Mouse (Mus musculus) ES-CJ7 (cell line): ENCODE results near the gene Klhl5.

Experiments
- DNase-seq: peaks from one replicate; pipeline ENCODE4 v3.0.0; 2011; ENCODE audit warnings: low read depth, low spot score

Klhl5 gene

DNA sequence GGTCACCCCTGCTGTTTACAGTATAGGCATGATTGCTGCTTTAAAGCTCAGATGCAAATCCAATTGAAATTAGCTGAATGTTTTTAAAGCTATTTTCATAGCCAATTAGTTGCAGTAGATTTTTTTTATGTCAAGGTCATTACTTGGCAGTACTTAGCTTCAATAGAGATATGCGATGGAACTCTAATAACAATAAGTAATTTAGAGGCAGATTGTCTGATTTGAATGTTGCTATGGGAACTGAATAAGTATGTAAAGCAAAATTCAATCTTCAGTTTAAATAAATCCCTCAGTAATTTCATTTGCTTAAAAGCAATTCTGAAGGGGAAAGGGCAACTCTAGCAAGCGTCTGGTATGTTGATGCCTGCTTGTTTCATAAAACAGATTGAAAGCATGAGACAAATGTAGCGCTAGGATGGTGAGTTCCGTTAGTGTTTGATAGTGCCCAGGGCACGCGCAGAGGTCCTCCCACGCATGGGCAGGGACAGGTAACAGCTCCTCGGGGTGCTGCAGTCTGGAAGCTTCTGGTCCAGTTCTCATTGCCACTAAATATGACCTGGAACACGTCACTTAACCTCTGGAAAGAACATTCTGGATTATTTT, 38.3 kb downstream of the Klhl5 start:
- no peak for DNase-seq

DNA sequence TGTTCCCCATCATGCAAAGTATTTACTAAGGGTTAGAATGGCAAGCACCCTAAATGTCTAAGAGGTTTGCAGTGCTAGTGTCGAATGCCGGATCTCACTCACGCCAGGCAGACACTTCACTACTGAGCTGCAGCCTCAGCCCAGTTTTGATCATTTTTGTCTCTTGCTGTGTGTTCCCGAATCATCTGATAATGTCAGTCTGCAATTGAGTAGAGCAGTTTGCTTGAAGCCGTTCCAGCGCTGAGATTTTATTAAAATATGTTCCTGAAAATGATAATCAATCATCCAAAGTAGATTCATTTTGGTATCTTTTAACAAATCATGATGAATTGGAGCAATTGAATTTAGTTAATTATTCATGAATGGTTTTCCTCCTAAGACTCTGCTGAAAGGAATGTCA, 39.4 kb downstream of the Klhl5 start:
- no peak for DNase-seq

DNA sequence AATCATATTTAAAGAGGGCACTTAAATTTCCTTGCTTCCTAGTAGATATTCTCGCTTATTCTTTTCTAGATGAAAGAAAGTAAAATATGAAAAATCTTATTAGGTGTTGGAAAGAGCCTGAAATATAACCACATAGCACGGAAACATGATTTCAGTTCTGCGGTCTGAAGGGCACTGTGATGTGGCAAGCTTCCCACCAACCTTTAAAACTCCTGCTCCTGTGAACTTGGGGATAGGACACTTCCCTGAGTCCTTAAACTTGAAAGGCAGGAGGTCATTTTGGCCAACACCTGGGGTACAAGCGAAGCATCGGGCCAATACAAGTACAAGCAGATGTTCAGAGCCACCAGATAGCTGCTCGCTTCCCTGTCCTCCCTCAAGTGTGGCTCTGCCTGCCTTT, 42.4 kb downstream of the Klhl5 start:
- DNase-seq = no peak

DNA sequence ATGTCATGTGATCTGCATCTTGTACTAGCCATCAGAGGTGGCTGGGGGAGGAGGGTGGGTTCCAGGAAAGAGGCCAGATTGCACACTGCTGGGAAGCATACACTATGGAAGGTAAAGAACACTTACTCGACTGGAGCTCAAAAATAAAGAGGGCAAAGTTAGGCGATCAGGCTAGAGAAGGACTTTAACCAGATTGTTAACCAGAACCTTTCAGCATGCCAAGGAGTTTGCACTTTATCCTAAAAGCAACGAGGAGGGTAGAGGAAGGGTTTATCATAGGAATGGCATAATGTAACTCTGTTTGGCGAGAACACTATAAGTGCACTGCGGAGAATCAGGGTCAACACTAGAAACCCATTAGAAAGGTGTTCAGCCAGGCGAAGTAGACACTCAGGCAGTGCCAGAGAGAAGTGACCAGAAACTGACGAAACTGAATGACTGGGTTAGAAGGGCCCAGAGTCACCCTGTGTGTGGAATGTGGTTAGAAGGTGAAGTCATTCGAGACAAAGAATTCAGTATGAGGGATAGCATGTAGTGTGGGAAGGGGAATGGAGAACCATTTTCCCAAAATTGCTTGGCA, 43.1 kb downstream of the Klhl5 start:
- no peak for DNase-seq

DNA sequence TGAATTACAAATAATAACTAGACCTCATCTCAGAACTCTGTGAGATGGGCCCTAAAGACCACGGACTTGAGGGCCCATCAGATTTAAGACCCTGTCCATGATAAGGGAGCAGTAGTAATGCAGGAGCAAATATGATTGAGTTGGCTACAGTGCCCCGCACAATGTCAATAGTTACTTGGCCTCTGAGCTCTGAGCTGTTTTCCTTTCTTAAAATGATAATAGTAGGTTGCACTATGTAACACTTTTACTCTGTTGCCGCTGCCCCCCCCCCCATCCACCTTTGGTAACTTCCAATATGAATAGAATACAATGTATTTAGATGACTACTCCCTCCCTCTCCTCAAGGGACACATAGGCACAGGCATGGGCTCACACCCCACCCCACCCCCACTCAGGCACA, 43.9 kb downstream of the Klhl5 start:
- DNase-seq = no peak

DNA sequence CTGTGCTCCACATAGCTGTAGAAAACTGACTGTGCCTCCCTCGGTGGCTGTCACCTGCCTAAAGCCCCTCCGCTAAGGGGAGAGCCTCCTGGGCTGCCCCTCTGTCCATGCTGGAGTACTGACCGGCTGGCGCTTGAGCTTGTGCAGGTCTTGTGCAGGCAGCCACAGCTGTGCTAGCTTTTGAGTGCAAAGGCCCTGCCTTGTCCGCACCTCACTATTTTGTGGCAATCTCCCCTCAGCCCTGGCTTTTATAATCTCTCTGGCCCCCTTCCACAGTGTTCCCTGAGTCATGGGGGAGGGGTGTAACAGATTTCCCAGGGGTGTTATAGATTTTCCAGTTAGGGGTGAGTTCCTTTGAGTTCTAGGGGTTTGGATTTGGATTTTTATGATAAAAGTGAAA, 44.4 kb downstream of the Klhl5 start:
- no peak for DNase-seq

DNA sequence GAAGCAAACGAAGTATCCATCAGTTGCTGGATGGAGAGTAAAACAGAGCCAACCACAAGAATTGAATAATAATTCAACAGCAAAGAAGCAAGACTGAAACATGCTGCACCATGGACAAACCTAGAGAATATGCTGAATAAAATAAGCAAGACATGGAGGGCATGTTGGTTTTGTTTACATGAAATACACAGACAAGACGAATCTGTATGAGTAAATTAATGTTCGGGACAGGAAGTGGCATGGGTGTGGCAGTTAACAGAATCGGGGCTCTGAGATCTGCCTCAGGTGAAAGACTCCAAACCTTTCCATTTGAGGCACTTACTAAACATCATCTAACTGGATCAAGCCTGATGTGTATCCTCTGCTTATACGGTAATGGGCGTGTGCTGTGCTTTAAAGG, 46.9 kb downstream of the Klhl5 start:
- no peak for DNase-seq

DNA sequence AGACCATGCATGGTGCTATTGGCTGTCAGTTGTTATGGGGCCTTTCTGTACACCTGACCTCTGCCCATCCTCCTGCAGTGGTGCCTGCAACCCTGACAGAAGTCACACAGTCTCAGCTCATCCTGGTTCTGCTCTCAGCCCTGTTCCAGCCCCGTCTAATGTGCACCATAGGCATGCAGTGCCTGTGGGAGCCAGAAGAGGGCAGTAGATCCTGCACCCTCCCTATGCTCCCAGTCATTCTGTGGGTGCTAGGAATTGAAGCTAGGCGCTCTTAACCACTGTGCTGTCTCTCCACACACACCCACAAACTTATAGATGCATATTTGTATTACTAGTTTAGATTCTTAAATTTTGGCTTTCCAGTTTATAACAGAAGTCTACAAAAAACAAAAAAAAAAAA, 49.5 kb downstream of the Klhl5 start:
- peak; percentile 65 for DNase-seq

DNA sequence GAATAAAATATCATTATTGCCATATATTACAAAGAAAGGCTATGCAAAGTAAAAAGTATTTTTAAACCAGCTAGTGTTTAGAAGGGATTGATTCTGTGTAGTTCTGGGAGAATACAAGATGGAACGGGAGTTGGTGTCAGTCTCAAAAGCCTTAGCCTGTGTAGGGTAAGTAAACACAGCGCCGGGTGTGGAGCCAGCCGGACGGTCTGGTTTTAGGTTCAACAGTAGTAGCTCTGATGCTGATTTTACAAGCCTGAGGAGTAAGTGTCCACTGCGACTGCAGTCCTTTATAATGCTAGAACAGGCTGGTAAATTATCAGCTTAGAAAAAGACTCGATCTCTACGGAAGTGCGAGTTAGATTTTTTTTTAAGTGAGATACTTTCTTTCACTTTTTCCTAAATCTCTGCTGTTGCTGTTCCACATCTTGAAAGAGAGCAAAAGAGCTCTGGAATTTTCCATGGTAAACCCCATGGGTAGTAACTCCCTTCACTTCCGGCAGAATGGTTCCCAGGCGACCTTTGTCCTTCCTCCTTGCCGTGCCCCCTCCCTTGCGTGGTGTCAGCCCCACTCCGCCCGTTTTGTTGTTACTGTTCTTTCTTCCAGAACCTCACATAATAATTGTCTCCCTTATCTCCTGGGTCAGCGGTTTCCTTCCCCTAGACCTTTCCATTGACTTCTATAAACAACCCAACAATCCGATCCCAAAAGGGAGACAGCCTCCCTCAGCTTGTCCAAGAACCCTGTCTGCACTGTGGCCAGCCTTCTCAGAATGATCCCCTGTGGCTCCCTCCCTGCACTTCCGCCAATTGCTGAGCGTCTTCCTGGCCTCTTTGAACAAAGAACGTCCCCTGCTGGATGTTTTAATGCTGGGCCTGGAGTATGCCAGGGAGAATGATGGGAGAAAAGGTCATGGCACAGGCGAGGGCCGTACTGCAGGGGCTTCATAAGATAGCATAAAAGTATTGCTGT, 50.4 kb downstream of the Klhl5 start:
- peak; percentile 46 for DNase-seq

DNA sequence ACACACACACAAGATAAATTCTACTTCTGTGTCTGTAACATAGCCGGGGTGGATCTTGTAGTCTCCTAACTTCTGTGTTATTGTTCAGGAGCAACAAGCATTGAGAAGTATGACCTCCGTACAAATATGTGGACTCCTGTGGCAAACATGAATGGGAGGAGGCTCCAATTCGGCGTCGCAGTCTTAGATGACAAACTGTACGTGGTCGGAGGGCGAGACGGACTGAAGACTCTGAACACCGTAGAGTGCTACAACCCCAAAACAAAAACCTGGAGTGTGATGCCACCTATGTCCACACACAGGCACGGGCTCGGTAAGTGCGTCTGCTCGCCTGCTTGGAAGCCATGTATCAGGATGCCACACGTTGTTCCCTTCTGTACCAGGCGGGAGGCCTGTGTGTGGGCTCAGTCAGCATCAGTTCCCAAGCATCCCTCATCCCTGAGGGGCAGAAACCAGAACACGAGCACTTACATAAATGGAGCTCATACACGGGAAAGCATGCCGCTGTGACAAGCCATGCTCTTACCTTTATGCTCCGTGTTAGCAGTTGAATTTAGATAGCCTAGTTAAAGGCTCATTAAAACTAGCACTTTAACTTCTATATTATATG, 51.5 kb downstream of the Klhl5 start:
- peak; percentile 16 for DNase-seq

DNA sequence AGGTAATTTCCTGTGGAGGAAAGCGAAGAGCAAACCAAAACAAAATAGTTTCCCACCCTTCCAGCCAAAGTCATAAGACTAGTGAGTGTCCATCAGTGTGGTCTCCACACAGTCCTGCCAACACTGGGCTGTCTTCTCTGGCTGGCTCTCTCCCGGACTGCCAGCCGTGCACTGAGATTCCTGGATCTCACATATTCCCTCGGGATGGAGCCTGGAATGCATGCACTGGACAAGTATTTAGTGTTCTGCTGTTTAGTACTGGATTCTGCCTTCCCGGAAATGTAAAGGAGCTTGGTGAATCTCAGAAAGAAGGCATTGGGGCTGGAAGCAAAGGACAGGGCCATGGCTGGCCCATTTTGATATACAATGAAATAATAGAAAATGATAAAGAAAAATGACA, 55.7 kb downstream of the Klhl5 start:
- DNase-seq = no peak

DNA sequence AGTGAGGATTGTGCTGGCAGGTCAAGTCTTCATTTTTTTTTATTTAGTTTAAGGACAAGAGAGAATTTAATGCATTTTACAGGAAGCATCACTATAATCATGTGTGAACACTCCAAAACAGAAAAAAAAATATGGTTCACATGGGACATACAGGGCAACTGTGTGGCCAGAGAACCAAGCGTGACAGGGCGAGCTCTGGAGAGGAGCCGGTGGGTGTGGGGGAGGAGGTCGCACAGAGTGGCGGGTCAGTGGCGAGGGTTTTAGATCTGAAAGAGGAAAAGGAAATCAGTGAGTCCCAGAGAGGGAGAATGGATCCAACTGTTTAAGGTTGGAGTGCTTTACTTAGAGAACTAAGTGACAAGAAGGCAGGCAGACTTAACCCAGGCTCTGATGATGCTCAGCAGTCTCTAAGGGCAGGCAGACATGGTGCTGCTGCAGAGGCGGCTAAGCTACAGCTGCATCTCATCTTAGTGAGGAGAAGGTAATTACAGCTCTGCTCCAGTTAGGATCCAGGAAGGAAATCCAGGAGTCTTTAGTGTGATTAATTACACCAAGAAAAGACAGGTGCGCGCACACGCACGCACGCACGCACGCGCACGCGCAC, 56.3 kb downstream of the Klhl5 start:
- DNase-seq = no peak

DNA sequence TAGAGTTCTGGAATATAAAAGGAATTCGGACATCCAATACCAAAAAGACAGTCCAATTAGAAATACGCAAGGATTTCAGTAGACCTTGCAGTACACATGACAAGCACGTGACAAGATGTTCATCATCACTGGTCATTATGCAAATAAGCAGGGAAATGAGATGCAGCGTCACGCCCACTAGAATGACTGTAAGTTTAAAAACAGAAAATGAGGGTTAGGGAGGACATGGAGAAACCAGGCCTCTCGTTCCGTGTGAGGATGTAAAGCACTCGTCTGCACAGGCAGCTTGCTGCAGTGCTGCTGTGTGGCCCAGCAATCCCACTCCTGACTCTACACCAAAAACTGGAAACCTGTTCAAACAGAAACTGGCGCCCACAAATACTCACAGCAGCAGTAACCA, 62.9 kb downstream of the Klhl5 start:
- DNase-seq = no peak

DNA sequence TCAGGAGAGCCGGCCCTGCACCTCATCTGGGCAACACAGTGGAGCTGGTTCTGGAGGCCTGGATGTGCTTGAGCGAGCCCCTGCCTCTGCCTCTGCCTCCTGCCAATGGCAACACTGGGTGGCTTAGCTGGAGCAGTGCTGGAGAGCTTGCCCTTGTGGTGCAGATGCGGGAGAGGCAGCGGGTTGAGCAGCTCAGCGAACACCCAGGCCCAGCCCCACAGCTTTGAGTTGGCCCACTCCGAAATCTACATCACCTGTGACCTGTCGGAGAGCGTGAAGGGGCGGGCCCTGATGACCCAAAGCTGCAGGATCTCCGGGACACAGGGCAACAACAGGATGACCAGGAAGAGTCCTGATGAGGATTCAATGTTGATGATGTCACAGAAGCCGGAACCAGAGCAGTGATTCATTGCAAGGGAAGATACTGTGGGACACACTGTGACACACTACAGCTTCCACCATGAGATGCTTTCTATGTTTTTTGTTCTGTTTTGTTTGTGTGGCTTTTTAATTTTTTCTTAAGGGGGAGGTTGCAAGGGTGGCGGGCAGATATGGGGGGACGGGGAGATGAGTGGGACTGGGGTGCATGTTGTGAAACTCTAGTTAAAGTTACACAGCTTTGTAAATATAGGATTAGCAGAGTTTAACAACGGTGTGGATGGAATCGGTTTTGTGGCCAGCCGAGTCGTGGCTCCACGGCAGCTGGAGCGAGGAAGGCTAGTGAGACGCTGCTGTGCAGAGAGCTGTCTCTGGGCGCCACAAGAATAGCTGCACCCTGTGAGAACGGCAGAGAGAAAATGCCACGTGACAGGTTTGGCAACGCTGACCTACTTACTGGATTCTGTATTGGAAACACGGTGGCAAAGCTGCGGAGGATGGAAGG, 67.9 kb downstream of the Klhl5 start:
- DNase-seq = peak; percentile 23

DNA sequence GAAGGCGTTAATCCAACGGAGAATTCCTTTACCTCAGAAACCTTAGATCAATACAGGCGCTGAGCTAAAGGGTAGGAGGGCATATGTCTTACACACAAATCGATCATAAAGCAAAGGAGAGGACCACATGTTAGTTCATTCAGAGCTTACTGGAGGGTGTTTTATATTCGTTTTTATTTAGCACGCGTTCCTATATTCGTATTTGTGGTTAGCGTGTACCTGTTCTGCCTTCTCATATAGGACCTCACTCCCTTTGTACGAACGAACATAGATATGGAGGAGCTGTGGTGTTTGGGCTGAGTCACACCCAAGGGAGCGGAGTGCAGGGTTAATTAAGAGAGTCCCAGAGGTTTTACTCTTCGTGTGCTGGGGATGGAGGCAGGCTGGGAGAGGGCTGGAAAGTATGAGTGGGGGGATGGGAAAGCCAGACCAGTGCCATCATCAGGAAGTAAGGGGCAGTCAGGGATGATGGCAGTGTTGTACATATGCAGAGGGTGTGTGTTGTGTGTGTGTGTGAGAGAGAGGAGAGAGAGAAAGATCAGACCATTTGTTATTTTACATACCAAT, 68.7 kb downstream of the Klhl5 start:
- DNase-seq = no peak

DNA sequence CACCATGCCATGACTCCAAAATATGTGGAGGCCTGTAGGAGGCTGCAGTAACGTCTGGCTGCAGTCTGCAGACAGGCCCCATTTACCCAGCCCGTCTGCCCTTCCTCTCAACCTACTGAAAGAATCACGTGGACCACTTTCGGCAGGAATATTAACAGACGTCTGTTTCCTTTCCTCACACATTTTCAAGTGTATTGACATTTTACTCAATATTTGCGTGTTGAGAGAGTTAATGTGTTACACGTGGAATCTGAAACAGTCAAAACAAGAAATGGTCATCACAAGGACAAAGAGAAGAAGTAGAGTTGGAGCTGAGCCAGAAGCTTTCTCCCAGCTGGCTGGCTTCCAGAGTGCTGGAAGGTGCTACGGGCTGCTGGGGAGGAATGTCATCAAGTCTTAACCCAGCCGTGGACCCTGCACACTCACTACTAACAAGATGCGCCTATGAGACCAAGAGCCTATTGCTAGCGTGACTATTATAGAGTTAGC, 69.7 kb downstream of the Klhl5 start:
- DNase-seq = no peak

DNA sequence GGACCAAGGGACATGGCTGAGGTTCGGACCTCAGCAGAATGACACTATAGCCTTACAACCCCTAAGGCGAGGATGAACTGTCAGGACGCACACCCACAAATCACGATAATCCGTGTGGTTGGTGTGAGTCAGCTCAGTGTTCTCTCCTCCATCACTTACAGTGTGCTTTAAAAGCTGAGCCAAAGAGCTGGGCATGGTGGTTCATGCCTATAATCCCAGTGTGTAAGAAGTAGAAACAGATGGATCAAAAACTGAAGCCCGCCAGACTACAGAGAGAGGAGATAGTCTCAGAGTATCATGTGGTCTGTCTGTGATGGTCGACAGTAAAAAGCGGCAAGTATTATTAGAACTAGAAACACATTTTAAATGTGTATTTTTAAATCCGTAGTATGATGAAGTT, 71.1 kb downstream of the Klhl5 start:
- no peak for DNase-seq

DNA sequence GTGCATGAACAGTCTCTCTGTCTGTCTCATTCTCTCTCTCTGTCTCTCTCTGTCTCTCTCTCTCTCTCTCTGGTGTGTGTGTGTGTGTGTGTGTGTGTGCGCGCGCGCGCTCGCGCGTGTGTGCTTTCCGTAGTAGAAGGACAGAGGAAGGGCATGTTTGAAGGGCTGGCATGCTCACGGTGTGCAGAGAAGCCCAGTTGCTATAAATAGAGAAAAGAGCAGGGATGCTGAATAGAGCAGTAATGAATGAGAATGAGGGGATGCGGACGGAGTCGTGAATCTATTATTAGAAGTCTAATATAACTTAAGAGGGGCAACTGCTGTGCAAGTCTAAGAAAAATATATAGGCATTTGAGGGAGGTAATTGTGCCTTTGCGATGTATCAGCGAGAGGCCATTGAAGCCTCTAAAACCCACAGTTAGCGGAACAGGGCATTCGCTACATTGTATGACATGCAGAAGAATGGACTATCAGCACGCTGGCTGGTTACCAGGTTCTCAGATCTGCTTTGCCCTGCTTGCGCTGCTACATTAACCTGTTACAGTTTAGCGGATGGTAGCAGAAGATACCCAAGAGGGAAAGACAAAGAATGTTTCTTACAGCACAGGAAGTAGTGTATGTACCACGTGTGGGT, 73.9 kb downstream of the Klhl5 start:
- no peak for DNase-seq

DNA sequence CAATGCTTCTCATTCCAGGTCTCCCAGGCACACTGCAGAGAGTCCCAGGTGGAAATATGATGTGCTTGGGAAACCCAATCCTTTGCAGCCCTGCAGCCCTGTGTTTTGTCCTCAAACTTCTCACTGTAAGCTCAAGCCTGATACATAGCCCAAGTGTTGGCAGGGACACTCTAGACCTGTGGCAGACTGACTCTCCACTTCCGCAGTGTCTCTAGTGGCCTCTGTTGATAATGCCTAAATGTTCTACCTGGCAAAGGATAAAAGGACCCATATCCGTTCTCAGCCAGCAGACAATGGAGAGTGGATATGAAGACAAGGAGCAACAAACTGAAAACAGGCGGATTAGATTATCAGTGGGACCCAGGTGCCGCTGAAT, 74.4 kb downstream of the Klhl5 start:
- DNase-seq = no peak

DNA sequence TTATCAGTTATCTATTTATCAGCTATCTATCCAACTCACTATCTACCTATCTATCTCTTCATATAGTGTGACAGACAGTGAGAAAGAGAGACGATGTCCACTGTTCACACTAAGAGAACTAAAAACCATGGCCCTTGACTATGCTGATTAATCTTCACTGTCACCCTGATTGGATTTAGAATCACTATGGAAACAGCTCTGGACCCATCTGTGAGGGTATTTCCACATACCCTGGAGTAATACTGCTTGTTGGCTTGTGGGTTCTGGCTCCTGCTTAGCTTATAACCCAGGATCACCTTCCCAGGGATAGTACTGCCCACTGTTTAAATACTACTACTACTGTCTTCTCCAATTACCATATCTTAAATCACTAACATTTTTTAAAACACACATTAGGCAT, 74.9 kb downstream of the Klhl5 start:
- no peak for DNase-seq
